Mouse (Mus musculus) olfactory bulb, adult 2 months (tissue): ENCODE data around the gene Endod1.

ENCODE experiments used
- CTCF ChIP-seq: fragments of 200-500 bp; IDR thresholded peaks from 2 replicates; pipeline ENCODE4 v1.5.1; 2012; ENCODE audit warnings: low read depth, mild to moderate bottlenecking, low read length, moderate library complexity; ENCODE audit not compliant: insufficient read depth
- POLR2A ChIP-seq: fragments of 200-500 bp; IDR thresholded peaks from 2 replicates; pipeline ENCODE4 v1.6.1; 2012; ENCODE audit warnings: mild to moderate bottlenecking, low read depth, low read length, moderate library complexity; ENCODE audit not compliant: insufficient read depth

DNA sequence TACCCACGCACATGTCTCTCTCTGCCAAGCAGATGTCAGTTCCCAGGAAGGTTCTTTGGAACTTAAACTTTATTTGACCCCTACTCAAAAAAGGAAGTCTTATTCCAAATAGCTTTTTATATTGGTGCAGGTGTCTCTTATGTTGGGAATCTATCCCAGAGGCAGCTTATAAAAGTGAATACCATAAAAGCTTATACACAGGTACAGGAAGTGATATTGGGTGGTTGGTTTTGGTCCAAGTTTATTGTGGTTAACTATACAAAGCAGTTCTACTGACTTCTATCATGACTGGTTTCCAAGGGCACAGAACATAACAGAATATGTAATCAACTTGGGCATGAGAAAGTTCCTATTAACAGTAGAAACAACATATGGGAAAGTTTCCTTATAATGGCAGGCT, 20.8 kb upstream of the Endod1 start:
- TF ChIP-seq CTCF (no peak), POLR2A (no peak)
